Mouse (Mus musculus) retina, postnatal 7 days (tissue): ENCODE data around the gene Fto.

ENCODE experiments used
- DNase-seq: peaks from one replicate; pipeline ENCODE4 v3.0.0-alpha.2; 2012; ENCODE audit warnings: low read depth, low spot score

Gene Fto

DNA sequence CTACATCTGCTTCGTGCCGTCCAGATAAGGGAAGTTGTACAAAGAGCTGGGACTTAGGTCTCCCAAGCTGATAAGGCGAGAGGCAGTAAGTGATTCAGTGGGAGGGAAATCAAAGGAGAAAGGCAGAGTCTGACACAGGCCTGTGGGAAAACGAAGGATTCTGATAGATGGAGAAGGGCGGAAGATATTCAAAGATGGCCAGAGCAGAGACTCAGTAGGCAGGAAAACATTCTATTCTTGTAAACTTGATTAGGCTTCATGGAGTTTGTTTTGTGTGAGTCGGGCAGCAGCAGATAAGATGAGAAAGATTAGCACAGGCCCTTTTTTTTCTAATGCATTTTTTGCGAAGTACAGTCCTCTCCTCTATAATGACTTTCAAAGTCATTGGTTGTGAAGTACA is 183.6 kb downstream of the Fto start:
- no peak for DNase-seq

- no peak for DNase-seq
These were observed 185.3 kb downstream of the Fto start for GRCm38 (mm10) chr8:91498611-91499010.

DNA sequence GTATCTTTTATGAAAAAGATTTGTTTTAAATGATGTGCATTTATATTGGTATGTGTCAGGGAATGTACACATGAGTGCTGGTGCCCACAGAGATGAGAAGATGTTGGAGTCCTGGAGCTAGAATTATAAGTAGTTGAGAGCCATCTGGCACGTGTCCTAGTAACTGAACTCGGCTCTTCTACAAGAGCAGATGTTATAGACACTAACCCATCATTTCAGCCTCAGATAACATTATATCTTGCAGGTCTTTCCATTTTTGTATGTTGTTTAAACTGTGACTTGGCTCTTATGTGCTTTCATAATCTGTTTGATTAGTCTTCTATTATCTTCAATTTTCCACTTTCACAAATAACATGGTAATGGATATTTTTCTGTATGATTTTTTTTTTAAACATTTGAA is 186.0 kb downstream of the Fto start:
- DNase-seq, result no peak

GRCm38 (mm10) chr8:91501960-91502600 is 188.8 kb downstream of the Fto start:
- no peak for DNase-seq

- no peak for DNase-seq
These were observed 189.5 kb downstream of the Fto start for GRCm38 (mm10) chr8:91502791-91503190.

DNA sequence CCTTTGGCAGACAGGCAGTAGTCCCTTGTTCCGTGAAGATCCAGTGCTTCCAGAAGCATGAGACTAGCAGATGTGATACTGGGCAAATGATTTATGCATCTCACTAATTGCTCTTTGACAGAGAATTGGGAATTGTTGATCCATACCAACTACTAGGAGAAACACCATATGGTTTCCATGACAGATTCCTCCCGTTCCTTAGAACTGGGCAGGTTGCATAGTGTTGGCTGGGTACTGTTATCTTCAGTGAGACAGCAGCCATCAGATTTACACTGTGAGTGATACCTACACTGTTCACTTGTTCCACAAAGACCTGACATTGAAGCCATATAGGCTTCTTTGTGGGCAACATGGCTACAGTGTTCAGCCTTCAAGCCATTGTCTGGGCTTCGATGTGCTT is 191.0 kb downstream of the Fto start:
- no peak for DNase-seq

DNA sequence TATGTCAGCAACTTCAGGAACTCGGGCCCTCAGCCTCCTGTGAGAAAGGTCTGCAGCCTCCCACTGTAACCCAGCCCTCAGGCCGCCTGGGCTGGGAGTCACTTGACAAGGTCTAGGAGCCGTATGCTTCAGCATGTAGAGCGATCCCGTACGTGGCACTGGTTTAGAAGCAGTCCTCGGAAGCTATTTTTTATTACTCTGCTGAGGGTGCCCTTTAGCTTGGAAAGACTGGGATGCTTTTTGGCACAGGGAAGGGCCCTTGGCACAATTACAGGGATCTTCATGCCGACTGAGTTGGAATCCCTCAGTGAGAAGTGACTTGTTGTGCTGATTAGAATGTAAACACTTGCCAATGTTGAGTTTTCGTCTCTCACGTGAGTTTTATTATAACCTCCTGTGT is 191.6 kb downstream of the Fto start:
- no peak for DNase-seq

GRCm38 (mm10) chr8:91505411-91505954 is 192.2 kb downstream of the Fto start:
- no peak for DNase-seq

GRCm38 (mm10) chr8:91505997-91506672 is 192.8 kb downstream of the Fto start:
- no peak for DNase-seq

- DNase-seq, result no peak
These were observed 193.4 kb downstream of the Fto start for GRCm38 (mm10) chr8:91506682-91507257.

- DNase-seq, result no peak
These were observed 194.4 kb downstream of the Fto start for GRCm38 (mm10) chr8:91507681-91508097.

DNA sequence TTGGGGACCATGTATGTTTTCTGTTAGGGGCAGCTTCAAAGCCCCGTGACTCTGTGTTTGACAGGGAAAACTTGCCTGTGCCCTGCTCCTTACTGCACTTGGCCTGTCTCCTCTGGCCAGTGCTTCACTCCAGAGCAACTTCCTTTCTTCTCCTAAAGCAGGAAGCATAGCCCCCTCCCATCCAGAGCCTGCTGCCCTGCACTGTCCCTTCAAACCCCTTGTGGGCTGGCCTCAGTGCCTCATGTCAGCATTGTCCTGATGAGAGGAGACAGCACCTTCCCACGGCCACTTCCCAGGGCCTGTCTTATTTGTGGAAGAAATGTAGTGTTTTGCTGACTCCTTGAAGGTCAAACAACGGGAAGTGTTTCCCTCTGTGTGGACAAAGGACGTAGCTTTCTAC is 195.0 kb downstream of the Fto start:
- no peak for DNase-seq

GRCm38 (mm10) chr8:91509206-91509899 is 196.0 kb downstream of the Fto start:
- DNase-seq, result no peak

DNA sequence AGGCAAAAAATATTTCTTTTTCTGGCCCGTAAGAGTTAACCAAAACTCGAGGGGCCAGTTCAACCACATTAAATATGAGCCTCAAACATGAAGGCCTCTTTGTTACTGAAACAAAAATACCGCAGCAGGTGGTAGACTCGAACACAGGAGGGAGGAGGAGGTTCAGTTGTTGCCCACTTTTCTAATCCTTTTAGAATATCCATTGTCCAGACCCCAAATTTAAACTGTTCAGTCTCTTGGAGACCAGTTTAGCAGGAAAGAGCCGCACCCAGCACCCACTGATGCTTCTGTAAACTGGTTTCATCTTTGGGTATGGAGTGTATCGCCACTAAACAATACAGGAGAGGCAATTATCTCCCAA is 196.6 kb downstream of the Fto start:
- no peak for DNase-seq

GRCm38 (mm10) chr8:91510716-91511115 is 197.4 kb downstream of the Fto start:
- DNase-seq, result no peak

GRCm38 (mm10) chr8:91511943-91512342 is 198.6 kb downstream of the Fto start:
- DNase-seq, result no peak

- no peak for DNase-seq
These were observed 201.6 kb downstream of the Fto start for GRCm38 (mm10) chr8:91514752-91515478.

DNA sequence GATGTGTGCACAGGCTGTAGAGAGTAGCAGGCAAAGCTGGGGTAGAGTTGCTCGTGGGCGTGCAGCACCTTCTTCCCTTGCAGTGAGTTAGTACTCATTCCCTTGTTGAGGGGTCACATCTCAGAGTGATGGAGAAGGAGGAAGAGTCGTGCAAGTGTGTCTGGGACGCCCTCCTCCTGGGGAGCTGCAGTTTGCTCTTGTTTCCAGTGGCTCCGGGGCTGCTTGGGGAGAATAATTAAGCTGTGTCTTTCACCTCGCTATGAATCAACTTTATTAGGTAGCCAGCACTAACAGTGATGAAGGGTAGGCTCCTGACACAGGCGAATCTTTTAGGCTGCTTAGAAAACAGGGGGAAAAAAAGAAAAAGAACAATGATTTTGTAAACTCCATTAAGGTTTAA is 203.1 kb downstream of the Fto start:
- no peak for DNase-seq

- no peak for DNase-seq
These were observed 204.8 kb downstream of the Fto start for GRCm38 (mm10) chr8:91518085-91518484.

DNA sequence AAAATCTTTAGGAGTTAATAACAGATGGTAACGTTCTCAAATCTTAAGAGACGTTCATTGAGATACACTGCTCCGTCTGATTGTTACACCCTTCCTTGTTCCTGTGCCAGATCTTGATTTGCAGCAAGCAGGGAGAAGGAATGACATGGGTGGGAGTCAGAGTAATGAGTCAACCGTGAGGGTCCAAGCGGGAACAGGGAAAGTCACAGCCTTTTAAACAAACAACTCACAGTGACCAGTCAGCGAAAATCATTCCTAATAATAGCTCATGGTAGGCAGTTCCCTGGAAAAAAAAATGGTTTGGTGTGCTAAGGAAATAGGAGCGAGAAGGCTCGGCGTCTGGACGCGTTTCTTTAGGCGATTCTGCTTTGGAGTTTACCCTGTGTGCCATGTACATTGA is 208.9 kb downstream of the Fto start:
- no peak for DNase-seq

DNA sequence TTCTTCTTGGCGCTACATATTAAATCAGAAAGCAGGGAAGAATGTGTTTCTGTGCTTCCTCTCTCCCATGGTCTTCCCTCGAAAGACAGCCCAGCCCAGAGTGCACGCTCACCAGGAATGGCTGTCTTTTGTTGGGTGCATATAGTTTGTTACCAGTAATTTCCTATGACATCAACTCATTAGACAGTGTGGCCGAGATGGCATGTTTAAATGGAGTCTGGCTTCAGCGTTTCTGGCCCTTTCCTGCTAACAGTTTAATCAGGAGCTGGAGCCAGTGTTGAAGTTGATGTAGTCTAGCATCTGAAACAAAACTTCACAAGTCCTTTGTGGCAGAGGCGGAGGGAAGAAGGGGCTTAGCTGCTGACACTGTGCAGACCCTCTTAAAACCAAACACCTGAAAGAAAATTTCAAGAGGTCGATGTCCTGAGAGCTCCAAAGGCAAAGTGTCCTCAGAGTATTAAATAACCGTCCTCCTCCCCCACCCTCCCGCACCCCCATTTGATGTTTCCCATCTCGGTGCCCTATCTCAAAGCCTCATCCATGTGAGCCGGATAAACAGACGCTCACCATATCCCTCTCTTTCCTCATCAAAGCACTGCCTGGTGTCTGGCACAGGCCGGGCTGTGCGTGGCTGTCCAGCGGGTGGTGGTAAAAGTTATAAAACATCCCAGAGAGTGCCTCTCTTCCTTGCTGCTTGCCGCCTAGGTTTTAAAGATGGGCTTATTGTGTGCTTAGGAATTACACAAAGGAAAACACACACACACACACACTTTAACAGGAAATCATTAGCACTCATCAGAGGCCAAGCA is 210.9 kb downstream of the Fto start:
- no peak for DNase-seq
